Mouse (Mus musculus): ENCODE data around the gene Hist1h2bl.
"Not testable (repeated sequence)": the region's sequence is repeated elsewhere in the genome, so short reads cannot be mapped to it uniquely, and the experiment has no call there.

Gene Hist1h2bl

DNA sequence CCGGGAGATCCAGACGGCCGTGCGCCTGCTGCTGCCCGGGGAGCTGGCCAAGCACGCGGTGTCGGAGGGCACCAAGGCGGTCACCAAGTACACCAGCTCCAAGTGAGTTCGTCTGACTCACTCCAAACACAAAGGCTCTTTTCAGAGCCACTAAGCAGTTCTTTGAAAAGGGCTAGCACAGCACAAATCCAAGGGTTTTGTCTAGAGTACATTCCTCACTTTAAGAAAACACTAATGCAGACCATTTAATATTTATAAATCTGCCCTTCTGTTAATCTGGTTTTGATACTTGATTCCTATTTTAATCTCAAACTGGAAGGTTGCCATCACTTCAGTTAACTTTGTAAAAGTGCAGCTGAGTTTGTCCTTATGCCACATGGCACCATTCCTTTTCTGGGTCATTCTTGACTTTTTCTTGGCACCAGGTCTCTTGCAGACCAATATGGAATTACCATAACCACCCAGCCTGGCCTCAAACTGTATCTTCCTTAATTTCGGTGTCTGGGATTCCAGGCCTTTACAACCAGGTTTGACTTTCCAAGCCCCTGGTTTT is 6.5 kb upstream of the Hist1h2bl start:
- ATAC-seq (ENCODE audit: low TSS enrichment) = no peak

DNA sequence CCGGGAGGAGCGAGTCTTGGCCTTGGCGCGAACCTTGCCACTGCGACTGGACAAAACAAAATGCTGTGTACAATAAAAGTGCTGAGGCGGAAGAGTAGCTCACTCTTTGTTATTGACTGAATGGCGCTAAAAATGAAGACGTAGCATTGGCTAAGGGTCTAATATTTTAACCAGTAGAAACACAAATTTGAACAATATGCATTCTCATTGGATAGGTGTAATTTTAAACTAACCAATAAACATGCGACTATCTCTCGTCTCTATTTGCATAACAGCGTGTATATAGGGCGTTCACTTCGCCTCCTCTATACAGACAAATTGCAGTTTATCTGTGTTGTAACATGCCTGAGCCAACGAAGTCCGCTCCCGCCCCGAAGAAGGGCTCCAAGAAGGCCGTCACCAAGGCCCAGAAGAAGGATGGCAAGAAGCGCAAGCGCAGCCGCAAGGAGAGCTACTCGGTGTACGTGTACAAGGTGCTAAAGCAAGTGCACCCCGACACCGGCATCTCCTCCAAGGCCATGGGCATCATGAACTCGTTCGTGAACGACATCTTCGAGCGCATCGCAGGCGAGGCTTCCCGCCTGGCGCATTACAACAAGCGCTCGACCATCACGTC is 5.9 kb upstream of the Hist1h2bl start, which contains the start of gene Hist1h2bm:
Hist1h2bm (plus strand) TSS at position 288 of the 616 bp plus-strand sequence.
- ATAC-seq (ENCODE audit: low TSS enrichment) = peak; percentile 100

DNA sequence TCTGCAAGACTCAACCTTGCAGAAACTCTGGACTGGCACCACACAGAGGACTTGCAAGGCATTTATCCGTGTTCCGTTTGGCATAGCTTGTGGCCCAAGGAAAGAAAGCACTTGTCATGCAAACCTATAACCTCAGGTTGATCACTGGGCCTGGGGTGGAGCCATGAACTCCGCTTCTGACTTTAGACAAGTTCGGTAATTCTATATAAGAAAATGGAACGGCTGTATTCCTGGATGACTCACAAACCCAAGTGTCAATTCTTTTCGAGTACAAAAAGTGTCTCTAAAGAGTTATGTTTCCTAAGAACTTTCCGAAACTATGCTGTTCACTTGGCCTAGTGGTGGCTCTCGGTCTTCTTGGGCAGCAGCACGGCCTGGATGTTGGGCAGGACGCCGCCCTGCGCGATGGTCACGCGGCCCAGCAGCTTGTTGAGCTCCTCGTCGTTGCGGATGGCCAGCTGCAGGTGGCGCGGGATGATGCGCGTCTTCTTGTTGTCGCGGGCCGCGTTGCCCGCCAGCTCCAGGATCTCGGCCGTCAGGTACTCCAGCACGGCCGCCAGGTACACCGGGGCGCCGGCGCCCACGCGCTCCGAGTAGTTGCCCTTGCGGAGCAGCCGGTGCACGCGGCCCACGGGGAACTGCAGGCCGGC is 5.3 kb upstream of the Hist1h2bl start:
- ATAC-seq (ENCODE audit: low TSS enrichment) = not testable (repeated sequence)

DNA sequence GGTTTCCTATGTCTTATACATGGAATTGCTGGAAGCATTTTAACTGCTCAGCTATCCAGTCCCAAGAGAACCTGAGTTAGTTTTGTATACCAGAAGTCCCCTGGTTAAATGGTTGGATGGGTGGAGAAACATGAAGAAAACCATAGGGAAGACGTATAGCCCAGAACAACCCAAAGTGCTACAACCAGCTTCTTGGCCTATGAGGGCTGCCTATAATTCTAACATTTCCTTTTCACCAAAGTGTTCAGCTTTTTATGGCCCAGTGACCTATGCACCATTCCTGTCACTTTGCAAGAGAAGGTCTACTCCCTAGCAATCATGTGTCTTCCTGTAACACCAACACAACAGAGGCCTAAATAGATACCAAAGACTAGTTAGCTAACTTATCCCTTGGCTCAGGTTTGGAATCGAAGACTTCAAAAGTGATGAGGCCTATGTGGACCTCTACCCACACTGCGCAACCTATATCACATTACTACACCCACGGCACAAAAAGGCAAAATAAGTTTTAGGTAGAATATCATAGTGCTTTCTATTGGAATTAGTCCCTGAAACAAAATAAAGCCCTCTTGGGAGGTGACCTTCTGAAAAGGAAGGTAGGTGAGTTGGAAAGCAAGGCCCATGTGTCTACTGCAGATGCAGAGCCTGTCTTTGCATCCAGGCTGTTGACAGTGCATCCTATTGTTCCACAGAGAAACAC is 2.6 kb upstream of the Hist1h2bl start:
- ATAC-seq (ENCODE audit: low TSS enrichment) = no peak

DNA sequence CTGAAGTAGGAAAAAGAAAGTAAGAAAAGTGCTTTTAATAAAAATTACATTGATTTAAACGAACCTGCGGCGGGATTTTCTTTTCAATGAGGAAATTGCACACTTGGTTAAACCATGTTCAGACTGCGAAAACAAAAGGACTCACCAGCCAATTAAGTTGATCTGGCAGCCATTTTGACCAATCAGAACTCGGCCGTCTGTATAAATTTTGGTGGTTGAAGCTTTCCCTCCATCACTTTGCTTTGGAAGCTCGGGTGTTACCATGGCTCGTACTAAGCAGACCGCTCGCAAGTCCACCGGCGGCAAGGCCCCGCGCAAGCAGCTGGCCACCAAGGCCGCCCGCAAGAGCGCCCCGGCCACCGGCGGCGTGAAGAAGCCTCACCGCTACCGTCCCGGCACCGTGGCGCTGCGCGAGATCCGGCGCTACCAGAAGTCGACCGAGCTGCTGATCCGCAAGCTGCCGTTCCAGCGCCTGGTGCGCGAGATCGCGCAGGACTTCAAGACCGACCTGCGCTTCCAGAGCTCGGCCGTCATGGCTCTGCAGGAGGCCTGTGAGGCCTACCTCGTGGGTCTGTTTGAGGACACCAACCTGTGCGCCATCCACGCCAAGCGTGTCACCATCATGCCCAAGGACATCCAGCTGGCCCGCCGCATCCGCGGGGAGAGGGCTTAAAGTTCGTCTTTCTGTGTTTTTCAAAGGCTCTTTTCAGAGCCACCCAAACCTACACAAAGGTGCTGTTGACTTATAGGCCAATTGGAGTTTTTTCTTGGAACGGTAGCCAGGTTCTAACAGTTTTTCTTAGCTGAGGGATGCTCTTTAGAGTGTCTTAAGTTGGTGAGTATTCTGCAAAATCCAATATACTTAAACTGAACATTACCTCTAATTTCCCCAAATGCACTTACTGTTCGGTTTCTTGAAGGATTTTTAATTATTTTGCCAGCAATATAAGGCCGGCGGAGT is 1.7 kb upstream of the Hist1h2bl start, which contains the start of gene Hist1h3h:
Hist1h3h (plus strand) TSS at position 263 of the 961 bp plus-strand sequence.
- peak; percentile 66 for ATAC-seq (ENCODE audit: low TSS enrichment)

DNA sequence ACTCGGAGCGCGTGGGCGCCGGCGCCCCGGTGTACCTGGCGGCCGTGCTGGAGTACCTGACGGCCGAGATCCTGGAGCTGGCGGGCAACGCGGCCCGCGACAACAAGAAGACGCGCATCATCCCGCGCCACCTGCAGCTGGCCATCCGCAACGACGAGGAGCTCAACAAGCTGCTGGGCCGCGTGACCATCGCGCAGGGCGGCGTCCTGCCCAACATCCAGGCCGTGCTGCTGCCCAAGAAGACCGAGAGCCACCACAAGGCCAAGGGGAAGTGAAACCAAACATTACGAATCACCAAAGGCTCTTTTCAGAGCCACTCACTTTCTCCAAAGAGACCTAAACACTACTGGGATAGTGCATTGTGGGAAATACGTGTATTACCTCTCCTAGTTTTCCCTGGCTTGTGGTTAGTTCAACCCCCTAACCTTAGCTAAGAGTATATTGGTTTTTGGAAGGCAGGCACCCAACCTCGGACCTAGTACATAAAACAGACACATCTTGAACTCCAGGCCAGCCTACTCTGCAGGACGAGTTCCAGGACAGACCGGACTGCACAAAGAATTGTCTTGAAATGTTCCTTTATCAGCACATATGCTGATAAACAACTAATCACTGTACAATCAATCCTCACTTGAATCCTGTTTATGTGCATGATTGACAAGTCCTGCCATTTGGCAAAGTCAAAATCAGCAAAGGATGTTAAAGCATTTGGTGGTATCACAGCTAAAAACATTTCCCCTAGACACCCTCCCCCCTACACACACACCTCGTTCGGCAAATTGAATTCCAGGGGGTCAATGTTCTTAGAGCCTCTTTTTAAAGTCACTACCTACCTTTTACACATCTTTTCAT is 823 bp upstream of the Hist1h2bl start:
- peak; percentile 35 for ATAC-seq (ENCODE audit: low TSS enrichment)

DNA sequence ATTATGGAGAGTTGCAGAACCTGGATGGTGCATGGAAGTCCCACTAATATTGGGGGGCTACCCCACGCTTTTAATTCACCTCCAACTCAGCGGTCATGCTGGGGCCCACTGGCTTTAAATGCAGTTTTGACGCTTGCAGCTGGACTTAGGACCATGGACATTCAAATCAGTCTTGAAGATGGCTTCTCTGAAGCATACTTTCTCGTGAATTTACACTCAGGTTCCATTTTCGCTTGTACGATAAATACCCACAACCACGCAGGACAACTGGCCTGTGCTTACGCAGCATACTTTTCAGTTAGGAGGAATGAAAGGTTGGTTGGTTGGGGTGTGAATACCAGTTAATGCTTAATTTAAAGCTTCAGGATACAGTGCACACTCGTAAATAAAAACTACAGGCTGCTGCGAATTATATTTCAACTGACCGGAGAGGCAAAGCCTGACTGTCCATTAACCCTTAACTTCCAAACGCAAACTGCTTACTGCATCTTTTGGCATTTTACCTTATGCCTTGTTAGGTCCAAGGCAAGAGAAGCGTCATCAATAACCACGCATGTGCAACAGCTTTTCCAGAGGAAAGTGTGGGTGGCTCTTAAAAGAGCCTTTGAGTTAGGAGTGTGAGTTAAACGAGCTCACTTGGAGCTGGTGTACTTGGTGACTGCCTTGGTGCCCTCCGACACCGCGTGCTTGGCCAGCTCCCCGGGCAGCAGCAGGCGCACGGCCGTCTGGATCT is 646 bp downstream of the Hist1h2bl start:
- ATAC-seq (ENCODE audit: low TSS enrichment) = peak; percentile 27; the same call in 1 of the 2 replicates

DNA sequence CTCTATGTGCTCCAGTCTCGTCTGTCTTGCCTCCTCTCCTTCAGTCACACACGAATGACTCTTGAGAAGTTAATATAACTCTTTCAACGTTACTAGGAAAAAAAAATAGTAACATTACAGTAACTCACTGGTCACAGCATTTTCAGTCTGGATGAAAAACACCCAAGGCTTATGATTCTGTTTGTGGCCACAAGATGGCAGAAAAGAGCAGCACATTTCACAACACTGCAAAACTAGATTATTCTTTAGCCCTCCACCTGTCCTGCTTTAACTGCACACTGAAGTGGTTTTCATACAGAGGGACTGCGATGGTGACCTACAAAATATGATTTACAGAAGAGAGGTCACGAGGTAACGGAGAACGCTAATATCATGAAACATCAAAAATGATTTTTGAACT is 1.2 kb downstream of the Hist1h2bl start:
- ATAC-seq (ENCODE audit: low TSS enrichment) = peak; percentile 35

DNA sequence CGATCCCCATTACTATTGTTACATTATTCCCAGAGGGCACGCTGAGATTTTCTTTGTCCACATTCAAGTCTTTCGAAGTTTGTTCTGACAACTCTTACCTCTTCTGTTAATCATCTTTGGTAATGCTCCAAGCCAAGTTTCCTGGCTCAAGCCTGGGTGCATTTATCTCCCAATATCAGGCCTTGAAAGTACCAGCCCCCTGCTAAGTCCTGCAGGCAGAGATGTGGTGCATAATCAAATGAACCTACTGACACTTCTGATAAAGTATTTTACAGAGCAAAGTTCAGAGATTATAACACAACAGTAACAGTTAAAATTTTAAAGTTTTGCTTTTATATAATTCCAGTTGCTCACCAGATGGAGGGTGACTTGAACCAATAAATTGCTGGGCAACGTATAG is 4.2 kb downstream of the Hist1h2bl start:
- ATAC-seq (ENCODE audit: low TSS enrichment) = no peak

DNA sequence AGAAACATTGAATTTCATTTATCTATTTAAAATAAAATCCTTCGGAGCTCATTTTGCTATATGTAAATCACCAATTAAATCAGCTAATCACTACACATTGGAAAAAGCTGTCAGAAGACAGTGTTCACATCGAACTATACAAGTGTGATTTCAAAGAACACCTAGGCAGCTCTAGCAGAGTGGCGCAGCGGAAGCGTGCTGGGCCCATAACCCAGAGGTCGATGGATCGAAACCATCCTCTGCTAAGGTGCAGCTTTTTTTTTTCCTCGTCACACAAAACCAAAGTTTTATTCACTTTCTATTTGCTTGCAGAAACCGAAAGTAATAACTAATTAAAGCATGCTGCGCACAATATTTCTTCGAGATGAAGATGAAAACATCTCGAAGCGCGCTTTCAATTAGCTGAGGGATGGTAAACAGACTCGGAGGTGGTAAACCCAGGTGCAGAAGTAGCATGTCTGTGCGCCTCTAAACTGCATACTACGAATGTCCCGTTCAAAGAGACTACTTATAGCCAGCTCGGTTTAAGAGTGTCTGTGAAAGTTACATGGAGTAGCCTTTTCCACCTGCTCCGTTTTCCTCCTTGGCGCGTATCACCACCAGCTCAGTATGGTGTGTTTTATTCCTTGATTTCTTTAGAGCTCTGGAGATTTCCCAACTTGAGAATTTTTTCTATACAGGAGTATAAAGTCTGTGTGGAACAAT is 5.0 kb downstream of the Hist1h2bl start:
- ATAC-seq (ENCODE audit: low TSS enrichment) = peak; percentile 42

DNA sequence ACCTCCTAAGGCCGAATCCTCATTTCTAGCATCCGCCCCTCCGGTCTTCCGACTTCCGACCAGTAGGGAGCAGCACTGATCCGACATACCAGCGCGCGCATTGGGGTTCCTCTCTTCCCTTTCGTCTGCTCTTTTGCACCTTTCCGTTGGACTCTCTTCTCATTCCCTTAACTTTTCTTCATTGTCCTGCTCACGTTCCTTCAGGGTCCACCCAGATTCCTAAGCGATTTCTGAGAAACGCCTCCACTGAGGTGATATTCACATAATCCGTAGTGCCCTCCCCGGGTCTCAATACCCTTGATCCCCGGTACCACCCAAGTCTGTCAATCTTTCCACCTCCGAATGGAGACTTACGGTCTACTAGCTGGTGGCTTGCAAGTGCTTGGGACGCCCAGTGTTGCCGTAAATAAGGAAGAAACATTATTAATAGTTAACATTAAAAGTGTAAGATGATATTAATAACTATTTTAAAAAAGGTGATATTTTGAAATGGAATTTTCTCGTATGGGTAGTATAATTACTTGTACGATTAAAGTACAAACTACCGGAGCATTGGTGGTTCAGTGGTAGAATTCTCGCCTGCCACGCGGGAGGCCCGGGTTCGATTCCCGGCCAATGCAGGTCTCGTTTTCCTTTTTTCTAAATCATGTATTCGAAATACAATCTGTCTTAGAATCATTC is 5.8 kb downstream of the Hist1h2bl start:
- peak; percentile 90 for ATAC-seq (ENCODE audit: low TSS enrichment)

DNA sequence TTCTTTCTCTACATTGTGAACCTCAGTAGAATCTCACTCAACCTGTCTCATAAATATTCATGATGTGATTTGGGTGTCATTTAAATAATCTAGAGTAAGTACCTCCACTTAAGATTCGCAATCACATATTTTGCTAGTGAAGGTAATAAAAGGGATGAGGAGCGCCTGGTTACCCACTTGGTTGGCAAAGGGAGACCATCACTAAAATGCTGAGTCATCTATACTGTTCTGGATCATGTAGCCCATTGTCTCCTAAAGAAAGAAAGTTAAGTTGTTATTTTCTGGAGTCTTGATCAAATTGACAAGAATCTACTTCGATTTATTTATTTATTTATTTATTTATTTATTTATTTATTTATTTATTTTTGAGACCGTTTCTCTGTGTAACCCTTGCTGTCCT is 9.3 kb downstream of the Hist1h2bl start:
- no peak for ATAC-seq (ENCODE audit: low TSS enrichment)

DNA sequence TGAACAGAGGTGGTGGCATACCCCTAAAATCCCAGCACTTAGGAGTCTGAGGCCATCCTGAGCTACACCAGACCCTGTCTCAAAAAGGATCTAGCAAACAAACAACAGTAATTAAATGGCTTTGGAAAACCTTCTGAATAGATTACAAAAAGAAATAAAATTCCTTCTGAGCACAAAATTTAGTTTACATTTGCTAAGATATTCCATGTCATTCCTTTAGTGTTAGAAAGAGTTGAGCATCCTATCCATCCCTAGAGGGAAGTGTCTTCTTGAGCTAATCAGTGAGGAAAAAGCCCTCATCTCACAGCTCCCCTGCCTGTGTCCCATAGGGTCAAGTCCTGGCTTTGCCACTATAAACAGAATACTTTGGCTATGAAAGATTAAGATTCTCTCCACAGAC is 18.1 kb downstream of the Hist1h2bl start, which contains the start of gene Olfr1359:
Olfr1359 (plus strand) TSS at position 301 of the 400 bp plus-strand sequence.
- ATAC-seq (ENCODE audit: low TSS enrichment) = no peak

DNA sequence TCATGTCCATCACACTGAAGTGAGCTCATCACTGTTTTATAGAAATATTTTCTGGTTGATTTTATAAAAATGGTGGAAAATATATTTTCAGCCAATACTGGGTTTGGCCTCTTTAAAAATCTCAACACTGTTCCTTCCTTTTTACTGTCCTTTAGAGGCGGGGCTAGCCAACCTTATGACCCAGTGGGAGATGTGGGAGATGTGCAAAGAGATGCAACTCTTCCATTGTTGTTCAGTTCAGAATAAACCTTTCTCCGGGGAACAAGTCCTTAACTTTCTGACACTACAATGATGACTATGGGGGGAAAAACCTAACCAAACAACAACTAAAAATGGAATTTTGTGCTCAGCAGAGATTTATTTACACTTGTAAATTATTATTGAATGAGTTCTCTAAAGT is 38.6 kb downstream of the Hist1h2bl start, which contains the start of gene Olfr1360:
Olfr1360 (minus strand) TSS at position 101 of the 400 bp plus-strand sequence.
- ATAC-seq (ENCODE audit: low TSS enrichment) = no peak
